Mouse (Mus musculus) limb, embryonic 11.5 days (tissue): Measurements from ENCODE around the gene Grk4. TPM values are rescaled to one million over a fixed set of nuclear protein-coding genes. Genes with fewer than 3 reads are reported as not detected.
"Not testable (repeated sequence)": the region's sequence is repeated elsewhere in the genome, so short reads cannot be mapped to it uniquely, and the experiment has no call there.

ENCODE experiments used
- ATAC-seq: fragments of 200-750 bp; cut with Nextera tagmentation; 2 replicates; pipeline ENCODE4 v1.8.0; 2017; ENCODE audit warnings: low read depth; ENCODE audit not compliant: insufficient number of reproducible peaks, low FRiP score, low TSS enrichment
- DNase-seq: peaks from one replicate; pipeline ENCODE4 v3.0.0-alpha.2; 2015; ENCODE audit warnings: low spot score
- H3K27ac ChIP-seq: fragments of 300-500 bp; sonication (generic); replicated peaks from 2 replicates; pipeline ENCODE4 v1.5.1; 2014; ENCODE audit warnings: low read depth, mild to moderate bottlenecking, low read length
- H3K27me3 ChIP-seq: fragments of 300-500 bp; sonication (generic); 2 replicates; pipeline ENCODE4 v1.6.1; 2014; ENCODE audit warnings: mild to moderate bottlenecking, low read length, mixed read lengths; ENCODE audit not compliant: control insufficient read depth, insufficient read depth
- H3K36me3 ChIP-seq: fragments of 300-500 bp; sonication (generic); 2 replicates; pipeline ENCODE4 v1.6.1; 2014; ENCODE audit warnings: mild to moderate bottlenecking, low read length, moderate library complexity, mixed read lengths; ENCODE audit not compliant: control insufficient read depth, insufficient read depth
- H3K4me1 ChIP-seq: fragments of 300-500 bp; sonication (generic); 2 replicates; pipeline ENCODE4 v1.6.1; 2014; ENCODE audit warnings: low read length, mixed read lengths; ENCODE audit not compliant: control insufficient read depth, insufficient read depth
- H3K4me2 ChIP-seq: fragments of 300-500 bp; sonication (generic); 2 replicates; pipeline ENCODE4 v1.6.1; 2014; ENCODE audit warnings: low read depth, mild to moderate bottlenecking, moderate library complexity; ENCODE audit not compliant: severe bottlenecking
- H3K4me3 ChIP-seq: fragments of 300-500 bp; sonication (generic); 2 replicates; pipeline ENCODE4 v1.5.1; 2014; ENCODE audit warnings: low read depth, low read length
- H3K9ac ChIP-seq: fragments of 300-500 bp; sonication (generic); 2 replicates; pipeline ENCODE4 v1.6.1; 2014; ENCODE audit warnings: mild to moderate bottlenecking, low read length
- H3K9me3 ChIP-seq: fragments of 300-500 bp; sonication (generic); 2 replicates; pipeline ENCODE4 v1.6.1; 2016; ENCODE audit warnings: low read length; ENCODE audit not compliant: control insufficient read depth
- WGBS: fragments of 180-500 bp; shearing (Covaris S2); extraction: QIAGEN DNeasy Blood & Tissue Kit; methylation state at CpG from one replicate; pipeline ENCODE4 v1.1.7; 2014; 5-methylcytosine and 5-hydroxymethylcytosine counted together
- polyA plus RNA-seq: library from polyadenylated mRNA; unstranded; fragments of >200 nt; fragmentation: Nextera tagmentation; extraction: Ambion mirVana; gene quantifications from 2 replicates; pipeline ENCODE4 v1.2.1, GENCODE M21; 2014

The Grk4 gene
- polyA plus RNA-seq, 1 experiment from 2014 or later, result 2.5 TPM

GRCm38 (mm10) chr5:34663231-34663630 is 3.1 kb downstream of the Grk4 start:
- H3K4me3 ChIP-seq, result no peak overlapping the region
- H3K36me3 ChIP-seq, result no peaks in the 10 kb centered on the region
- WGBS, result 97% methylated on average over 2 of the region's 2 CpGs
- ATAC-seq, result no peak
- no peak for DNase-seq
- H3K4me1 ChIP-seq, result peaks cover 2% of the 10 kb centered on the region; the same call in 1 of the 2 replicates
- peaks cover 2% of the 10 kb centered on the region; the same call in 1 of the 2 replicates for H3K27me3 ChIP-seq
- no peak overlapping the region for H3K27ac ChIP-seq
- no peak overlapping the region for H3K9ac ChIP-seq
- no peak overlapping the region for H3K4me2 ChIP-seq
- no peaks in the 10 kb centered on the region for H3K9me3 ChIP-seq

- Histone ChIP-seq H3K27ac (no peak overlapping the region), H3K27me3 (no peaks in the 10 kb centered on the region), H3K4me1 (no peaks in the 10 kb centered on the region), H3K9me3 (no peaks in the 10 kb centered on the region), H3K36me3 (no peaks in the 10 kb centered on the region), H3K4me3 (no peak overlapping the region), H3K9ac (no peak overlapping the region), H3K4me2 (no peak overlapping the region)
- 78% methylated on average over 2 of the region's 2 CpGs for WGBS
- no peak for DNase-seq
- ATAC-seq, result no peak
These were observed 9.3 kb downstream of the Grk4 start for GRCm38 (mm10) chr5:34669493-34669892.

GRCm38 (mm10) chr5:34670280-34670679 is 10.1 kb downstream of the Grk4 start:
- no peak overlapping the region for H3K4me3 ChIP-seq
- no peaks in the 10 kb centered on the region for H3K4me1 ChIP-seq
- no peak for DNase-seq
- no peak overlapping the region for H3K4me2 ChIP-seq
- H3K27ac ChIP-seq, result no peak overlapping the region
- H3K9me3 ChIP-seq, result no peaks in the 10 kb centered on the region
- no peaks in the 10 kb centered on the region for H3K36me3 ChIP-seq
- no peak for ATAC-seq
- no peaks in the 10 kb centered on the region for H3K27me3 ChIP-seq
- H3K9ac ChIP-seq, result no peak overlapping the region
- WGBS, result 76% methylated on average over 4 of the region's 4 CpGs

- no peak for ATAC-seq
- H3K36me3 ChIP-seq, result no peaks in the 10 kb centered on the region
- no peaks in the 10 kb centered on the region for H3K27me3 ChIP-seq
- DNase-seq, result no peak
- H3K9me3 ChIP-seq, result no peaks in the 10 kb centered on the region
- H3K4me2 ChIP-seq, result no peak overlapping the region
- 91% methylated on average over 1 of the region's 1 CpGs for WGBS
- no peaks in the 10 kb centered on the region for H3K4me1 ChIP-seq
- H3K4me3 ChIP-seq, result no peak overlapping the region
- H3K27ac ChIP-seq, result no peak overlapping the region
- no peak overlapping the region for H3K9ac ChIP-seq
These were observed 29.7 kb downstream of the Grk4 start for GRCm38 (mm10) chr5:34689868-34690267.

- H3K4me2 ChIP-seq, result no peak overlapping the region
- no peak overlapping the region for H3K4me3 ChIP-seq
- no peak overlapping the region for H3K9ac ChIP-seq
- H3K27me3 ChIP-seq, result no peaks in the 10 kb centered on the region
- H3K27ac ChIP-seq, result no peak overlapping the region
- H3K4me1 ChIP-seq, result no peaks in the 10 kb centered on the region
- WGBS, result 69% methylated on average over 2 of the region's 2 CpGs
- no peaks in the 10 kb centered on the region for H3K9me3 ChIP-seq
- H3K36me3 ChIP-seq, result no peaks in the 10 kb centered on the region
- no peak for DNase-seq
- no peak for ATAC-seq
These were observed 32.6 kb downstream of the Grk4 start for GRCm38 (mm10) chr5:34692782-34693181.

- no peak overlapping the region for H3K9ac ChIP-seq
- ATAC-seq, result no peak
- no peak overlapping the region for H3K27ac ChIP-seq
- DNase-seq, result no peak
- no peaks in the 10 kb centered on the region for H3K9me3 ChIP-seq
- H3K4me3 ChIP-seq, result no peak overlapping the region
- no peak overlapping the region for H3K4me2 ChIP-seq
- H3K4me1 ChIP-seq, result no peaks in the 10 kb centered on the region
- H3K36me3 ChIP-seq, result no peaks in the 10 kb centered on the region
- WGBS, result 81% methylated on average over 5 of the region's 5 CpGs
- no peaks in the 10 kb centered on the region for H3K27me3 ChIP-seq
These were observed 35.3 kb downstream of the Grk4 start for GRCm38 (mm10) chr5:34695521-34695920.

- H3K4me1 ChIP-seq, result no peaks in the 10 kb centered on the region
- no peak for ATAC-seq
These were observed 48.3 kb downstream of the Grk4 start for GRCm38 (mm10) chr5:34708436-34708835.

GRCm38 (mm10) chr5:34714371-34714770 is 54.2 kb downstream of the Grk4 start:
- not testable (repeated sequence) for H3K4me1 ChIP-seq, DNase-seq, H3K4me2 ChIP-seq, H3K9ac ChIP-seq, H3K4me3 ChIP-seq, H3K9me3 ChIP-seq, H3K27me3 ChIP-seq, ATAC-seq, H3K36me3 ChIP-seq, H3K27ac ChIP-seq
- 77% methylated on average over 3 of the region's 3 CpGs for WGBS

More at GRCm38 (mm10) chr5:34708436-34708835, 48.3 kb downstream of the Grk4 start:
- no peaks in the 10 kb centered on the region for H3K36me3 ChIP-seq
- no peak overlapping the region for H3K9ac ChIP-seq
- H3K27me3 ChIP-seq, result no peaks in the 10 kb centered on the region
- no peak overlapping the region for H3K27ac ChIP-seq
- H3K4me3 ChIP-seq, result no peak overlapping the region
- 81% methylated on average over 1 of the region's 1 CpGs for WGBS
- DNase-seq, result no peak
- H3K9me3 ChIP-seq, result no peaks in the 10 kb centered on the region
- no peak overlapping the region for H3K4me2 ChIP-seq

GRCm38 (mm10) chr5:34714816-34715215 is 54.6 kb downstream of the Grk4 start:
- no peak for ATAC-seq
- no peak overlapping the region for H3K4me2 ChIP-seq
- WGBS, result 87% methylated on average over 5 of the region's 5 CpGs
- DNase-seq, result no peak
- no peak overlapping the region for H3K4me3 ChIP-seq
- H3K9me3 ChIP-seq, result no peaks in the 10 kb centered on the region
- H3K27ac ChIP-seq, result no peak overlapping the region
- H3K36me3 ChIP-seq, result no peaks in the 10 kb centered on the region
- no peaks in the 10 kb centered on the region for H3K27me3 ChIP-seq
- H3K4me1 ChIP-seq, result no peaks in the 10 kb centered on the region
- H3K9ac ChIP-seq, result no peak overlapping the region
